Mouse (Mus musculus): ENCODE results near the gene Rac3.
"Not testable (repeated sequence)": the region's sequence is repeated elsewhere in the genome, so short reads cannot be mapped to it uniquely, and the experiment has no call there.

DNA sequence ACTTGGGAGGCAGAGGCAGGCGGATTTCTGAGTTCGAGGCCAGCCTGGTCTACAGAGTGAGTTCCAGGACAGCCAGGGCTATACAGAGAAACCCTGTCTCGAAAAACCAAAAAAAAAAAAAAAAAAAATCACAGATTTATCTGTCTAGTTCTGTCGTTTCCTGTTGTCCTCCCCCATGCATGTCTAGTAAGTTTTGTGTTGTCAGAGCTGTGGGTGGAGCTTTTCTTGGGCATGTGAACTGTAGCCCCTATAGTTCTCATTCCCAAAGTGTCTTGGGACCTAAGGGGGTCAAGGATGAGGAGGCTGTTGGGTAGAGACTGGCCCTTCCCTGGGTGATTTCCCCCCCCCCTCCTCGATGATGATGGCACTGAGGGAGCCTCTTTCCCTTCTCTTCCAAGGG is 45.4 kb upstream of the Rac3 start:
- TF ChIP-seq CTCF, POLR2A (IDR thresholded peaks at IDR 0.05; ENCODE audit: extremely low read depth, insufficient read depth, low read length): not testable (repeated sequence)

All from cortical plate, adult 2 months (tissue).